Mouse (Mus musculus): ENCODE results near the gene Mitf. TPM values are rescaled to one million over a fixed set of nuclear protein-coding genes. Genes with fewer than 3 reads are reported as not detected.

Gene Mitf
- polyA plus RNA-seq, 1 experiment from 2014 or later: 1.0 TPM

DNA sequence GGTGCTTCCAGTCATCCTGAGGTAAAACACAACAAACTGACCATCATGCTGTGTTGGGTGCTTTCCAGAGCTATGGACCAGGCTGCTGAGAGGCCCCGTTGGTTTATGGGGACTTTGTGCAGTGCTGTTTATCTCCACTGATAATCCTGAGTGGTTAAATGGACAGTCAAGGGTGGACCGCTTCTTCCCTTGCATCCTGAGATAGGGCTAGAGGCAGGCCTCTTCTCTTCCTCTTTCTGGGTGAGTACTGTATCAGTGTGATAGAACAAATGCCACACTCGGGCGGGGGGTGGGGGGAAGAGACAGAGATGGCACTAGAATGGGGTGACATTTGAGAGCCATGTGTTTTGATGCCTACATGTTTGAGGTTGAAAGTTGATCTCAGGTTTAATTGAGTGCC, 81.0 kb downstream of the Mitf start:
- Histone ChIP-seq H3K4me3 (replicated peaks) (no peak overlapping the region), H3K4me1 (peaks cover 8% of the 10 kb centered on the region; the same call in 1 of the 2 replicates), H3K4me2 (no peak overlapping the region), H3K9ac (no peak overlapping the region), H3K9me3 (no peaks in the 10 kb centered on the region), H3K27me3 (no peaks in the 10 kb centered on the region; the same call in 1 of the 2 replicates), H3K27ac (no peak overlapping the region), H3K36me3 (replicated peaks) (no peaks in the 10 kb centered on the region)
- WGBS: 90% methylated on average over 4 of the region's 4 CpGs
- no peak for ATAC-seq (ENCODE audit: low FRiP score)

DNA sequence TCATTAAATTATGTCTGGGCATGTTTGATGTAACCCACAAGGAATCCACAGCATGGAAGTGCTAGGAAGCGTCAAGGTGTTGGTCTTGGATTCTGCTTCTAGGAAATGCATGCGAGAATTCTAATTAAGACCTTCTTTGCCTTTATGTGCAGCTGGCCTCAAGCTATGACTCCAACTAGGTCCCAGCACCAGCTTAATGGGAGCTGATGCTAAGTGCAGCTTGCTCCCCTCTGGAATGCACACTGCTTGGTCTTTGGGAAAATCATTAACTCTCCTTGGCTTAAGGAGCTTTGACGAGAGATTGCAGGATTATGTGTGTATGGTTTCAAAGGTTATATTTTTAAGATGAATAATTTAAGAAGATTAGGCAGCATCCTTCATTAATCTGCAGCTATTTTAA, 81.7 kb downstream of the Mitf start:
- no peaks in the 10 kb centered on the region for H3K9me3 ChIP-seq
- ATAC-seq (ENCODE audit: low FRiP score): no peak

GRCm38 (mm10) chr6:97893546-97893945, 86.7 kb downstream of the Mitf start:
- WGBS: 80% methylated on average over 5 of the region's 5 CpGs
- Histone ChIP-seq H3K36me3 (replicated peaks) (no peaks in the 10 kb centered on the region), H3K4me2 (no peak overlapping the region), H3K4me3 (replicated peaks) (no peak overlapping the region), H3K9ac (no peak overlapping the region), H3K9me3 (no peaks in the 10 kb centered on the region), H3K27ac (no peak overlapping the region), H3K4me1 (peaks cover 5% of the 10 kb centered on the region; the same call in 1 of the 2 replicates), H3K27me3 (no peaks in the 10 kb centered on the region; the same call in 1 of the 2 replicates)
- no peak for ATAC-seq (ENCODE audit: low FRiP score)

More for the DNA sequence above, 81.7 kb downstream of the Mitf start:
- Histone ChIP-seq H3K36me3 (replicated peaks) (no peaks in the 10 kb centered on the region), H3K27me3 (no peaks in the 10 kb centered on the region; the same call in 1 of the 2 replicates), H3K27ac (no peak overlapping the region), H3K4me3 (replicated peaks) (no peak overlapping the region), H3K9ac (no peak overlapping the region), H3K4me2 (no peak overlapping the region), H3K4me1 (peaks cover 4% of the 10 kb centered on the region)
- WGBS: 57% methylated on average over 3 of the region's 3 CpGs

GRCm38 (mm10) chr6:97897191-97897590, 90.3 kb downstream of the Mitf start:
- no peak for ATAC-seq (ENCODE audit: low FRiP score)
- no peaks in the 10 kb centered on the region for H3K27me3 ChIP-seq
- H3K36me3 ChIP-seq (replicated peaks): no peaks in the 10 kb centered on the region
- H3K9ac ChIP-seq: no peak overlapping the region
- no peak overlapping the region for H3K27ac ChIP-seq
- no peak overlapping the region for H3K4me2 ChIP-seq
- H3K4me3 ChIP-seq (replicated peaks): no peak overlapping the region
- WGBS: 91% methylated on average over 6 of the region's 6 CpGs
- peaks cover 3% of the 10 kb centered on the region; the same call in 1 of the 2 replicates for H3K4me1 ChIP-seq
- H3K9me3 ChIP-seq: no peaks in the 10 kb centered on the region

GRCm38 (mm10) chr6:97898085-97898484, 91.2 kb downstream of the Mitf start:
- Histone ChIP-seq H3K9me3 (no peaks in the 10 kb centered on the region), H3K27ac (no peak overlapping the region), H3K36me3 (replicated peaks) (no peaks in the 10 kb centered on the region), H3K9ac (no peak overlapping the region), H3K27me3 (no peaks in the 10 kb centered on the region), H3K4me1 (peaks cover 3% of the 10 kb centered on the region; the same call in 1 of the 2 replicates), H3K4me3 (replicated peaks) (no peak overlapping the region), H3K4me2 (no peak overlapping the region)
- ATAC-seq (ENCODE audit: low FRiP score): no peak
- 87% methylated on average over 5 of the region's 5 CpGs for WGBS

- H3K4me3 ChIP-seq (replicated peaks): no peak overlapping the region
- 87% methylated on average over 5 of the region's 5 CpGs for WGBS
Measured at GRCm38 (mm10) chr6:97901561-97901960, 94.7 kb downstream of the Mitf start.

GRCm38 (mm10) chr6:97902205-97902604, 95.4 kb downstream of the Mitf start:
- Histone ChIP-seq H3K4me1 (no peaks in the 10 kb centered on the region), H3K36me3 (replicated peaks) (no peaks in the 10 kb centered on the region), H3K27me3 (no peaks in the 10 kb centered on the region), H3K27ac (no peak overlapping the region), H3K9ac (no peak overlapping the region), H3K9me3 (no peaks in the 10 kb centered on the region), H3K4me3 (replicated peaks) (no peak overlapping the region), H3K4me2 (no peak overlapping the region)
- WGBS: 96% methylated on average over 1 of the region's 1 CpGs
- ATAC-seq (ENCODE audit: low FRiP score): no peak

More at GRCm38 (mm10) chr6:97901561-97901960, 94.7 kb downstream of the Mitf start:
- H3K9me3 ChIP-seq: no peaks in the 10 kb centered on the region
- no peak for ATAC-seq (ENCODE audit: low FRiP score)
- H3K36me3 ChIP-seq (replicated peaks): no peaks in the 10 kb centered on the region
- H3K4me2 ChIP-seq: no peak overlapping the region
- H3K9ac ChIP-seq: no peak overlapping the region
- H3K27me3 ChIP-seq: no peaks in the 10 kb centered on the region
- H3K27ac ChIP-seq: no peak overlapping the region
- H3K4me1 ChIP-seq: no peaks in the 10 kb centered on the region

DNA sequence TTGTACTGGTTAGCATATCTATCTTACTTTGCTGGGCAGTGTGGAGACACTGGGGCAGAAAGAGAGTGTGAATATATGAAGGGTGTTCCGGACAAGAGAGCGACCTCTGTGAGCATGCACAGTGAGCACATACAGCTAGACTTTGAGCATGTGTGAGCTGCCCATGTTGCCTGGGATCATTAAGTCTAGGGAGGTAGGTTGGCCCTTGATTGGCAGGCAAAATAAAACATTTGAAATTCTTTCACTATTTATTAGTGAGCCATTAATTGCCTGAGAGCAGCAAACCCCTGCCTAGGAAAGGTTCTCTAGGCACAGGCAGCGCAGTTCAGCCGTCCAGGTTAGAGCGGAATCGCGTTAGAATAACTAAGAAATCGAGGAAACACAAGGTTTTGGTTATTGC, 107.9 kb downstream of the Mitf start:
- H3K36me3 ChIP-seq (replicated peaks): no peaks in the 10 kb centered on the region
- H3K9ac ChIP-seq: no peak overlapping the region
- WGBS: 94% methylated on average over 8 of the region's 8 CpGs
- peaks cover 14% of the 10 kb centered on the region for H3K4me1 ChIP-seq
- no peaks in the 10 kb centered on the region for H3K27me3 ChIP-seq
- H3K9me3 ChIP-seq: no peaks in the 10 kb centered on the region
- no peak overlapping the region for H3K4me3 ChIP-seq (replicated peaks)
- ATAC-seq (ENCODE audit: low FRiP score): no peak
- no peak overlapping the region for H3K27ac ChIP-seq
- no peak overlapping the region for H3K4me2 ChIP-seq

GRCm38 (mm10) chr6:97916386-97916903, 109.6 kb downstream of the Mitf start:
- no peak for ATAC-seq (ENCODE audit: low FRiP score)
- no peak overlapping the region for H3K9ac ChIP-seq
- peaks cover 14% of the 10 kb centered on the region for H3K4me1 ChIP-seq
- H3K4me3 ChIP-seq (replicated peaks): no peak overlapping the region
- H3K4me2 ChIP-seq: no peak overlapping the region
- H3K27me3 ChIP-seq: no peaks in the 10 kb centered on the region
- H3K27ac ChIP-seq: no peak overlapping the region
- WGBS: 83% methylated on average over 7 of the region's 7 CpGs
- no peaks in the 10 kb centered on the region for H3K9me3 ChIP-seq
- no peaks in the 10 kb centered on the region for H3K36me3 ChIP-seq (replicated peaks)

DNA sequence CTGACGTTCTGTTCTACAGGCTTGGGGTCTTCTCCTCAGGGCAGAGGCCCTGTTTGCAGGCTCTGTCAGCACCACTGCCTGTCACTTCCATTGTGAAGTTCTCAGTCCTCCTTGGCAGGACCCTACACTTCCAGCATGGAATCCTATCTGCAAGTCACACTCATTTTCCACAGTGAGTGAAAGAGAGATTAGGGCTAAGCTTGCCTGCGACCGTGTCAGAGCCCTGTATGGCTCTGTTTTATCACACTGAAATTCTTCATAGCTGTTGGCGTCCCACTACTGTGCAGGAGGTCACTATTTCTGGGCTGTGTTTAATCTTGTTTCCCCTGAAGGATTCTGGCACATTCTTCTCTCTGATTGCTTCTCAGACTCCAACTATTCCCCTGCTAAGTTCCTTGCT, 111.2 kb downstream of the Mitf start:
- WGBS: 68% methylated on average over 4 of the region's 4 CpGs
- Histone ChIP-seq H3K9ac (no peak overlapping the region), H3K4me3 (replicated peaks) (no peak overlapping the region), H3K27ac (no peak overlapping the region), H3K4me1 (peaks cover 14% of the 10 kb centered on the region), H3K36me3 (replicated peaks) (no peaks in the 10 kb centered on the region), H3K27me3 (no peaks in the 10 kb centered on the region), H3K9me3 (no peaks in the 10 kb centered on the region), H3K4me2 (no peak overlapping the region)
- ATAC-seq (ENCODE audit: low FRiP score): no peak

- Histone ChIP-seq H3K9me3 (no peaks in the 10 kb centered on the region), H3K4me2 (no peak overlapping the region), H3K27ac (no peak overlapping the region), H3K9ac (no peak overlapping the region), H3K4me1 (peaks cover 14% of the 10 kb centered on the region), H3K4me3 (replicated peaks) (no peak overlapping the region), H3K27me3 (no peaks in the 10 kb centered on the region), H3K36me3 (replicated peaks) (no peaks in the 10 kb centered on the region)
- ATAC-seq (ENCODE audit: low FRiP score): no peak
- 69% methylated on average over 7 of the region's 7 CpGs for WGBS
Measured at GRCm38 (mm10) chr6:97918481-97918880, 111.6 kb downstream of the Mitf start.

DNA sequence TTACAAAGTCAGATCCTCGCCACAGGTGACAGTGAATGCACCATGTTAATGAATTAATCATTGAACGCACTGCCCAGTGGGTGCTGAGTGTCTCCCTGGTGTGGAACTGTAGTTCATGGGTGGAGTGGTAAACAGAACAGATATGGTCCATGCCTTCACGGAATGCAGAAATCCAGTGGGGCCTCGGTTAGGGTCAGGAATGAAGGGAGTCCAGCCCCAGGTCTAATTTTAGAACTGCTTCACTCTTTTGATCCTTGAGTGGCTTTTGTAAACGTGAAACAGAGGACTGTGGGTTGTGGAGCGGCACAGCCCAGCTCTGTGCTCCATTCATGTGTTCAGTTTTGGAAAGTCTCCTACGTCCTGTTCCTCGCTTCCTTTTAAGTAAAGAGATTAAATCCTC, 112.4 kb downstream of the Mitf start:
- ATAC-seq (ENCODE audit: low FRiP score): no peak
- no peaks in the 10 kb centered on the region for H3K27me3 ChIP-seq
- no peak overlapping the region for H3K4me2 ChIP-seq
- 56% methylated on average over 8 of the region's 8 CpGs for WGBS
- H3K9ac ChIP-seq: no peak overlapping the region
- H3K4me1 ChIP-seq: peaks cover 14% of the 10 kb centered on the region
- no peaks in the 10 kb centered on the region for H3K9me3 ChIP-seq
- no peak overlapping the region for H3K4me3 ChIP-seq (replicated peaks)
- no peaks in the 10 kb centered on the region for H3K36me3 ChIP-seq (replicated peaks)
- H3K27ac ChIP-seq: no peak overlapping the region

GRCm38 (mm10) chr6:97921591-97921990, 114.7 kb downstream of the Mitf start:
- Histone ChIP-seq H3K4me3 (replicated peaks) (no peak overlapping the region), H3K4me1 (peaks cover 14% of the 10 kb centered on the region), H3K9ac (no peak overlapping the region), H3K27me3 (no peaks in the 10 kb centered on the region), H3K36me3 (replicated peaks) (no peaks in the 10 kb centered on the region), H3K4me2 (no peak overlapping the region), H3K27ac (no peak overlapping the region), H3K9me3 (no peaks in the 10 kb centered on the region)
- WGBS: 92% methylated on average over 6 of the region's 6 CpGs
- no peak for ATAC-seq (ENCODE audit: low FRiP score)

All from forebrain, embryonic 12.5 days (tissue).